Mouse (Mus musculus) E14TG2a.4 (cell line): Measurements from ENCODE around the gene Gm20388.
A peak's percentile ranks its signal among the peaks of the same experiment; 100 is the strongest.
"Not testable (repeated sequence)": the region's sequence is repeated elsewhere in the genome, so short reads cannot be mapped to it uniquely, and the experiment has no call there.

Source experiments
- H3K27me3 ChIP-seq: 2 replicates; pipeline ENCODE4 v1.6.1; 2014; ENCODE audit warnings: low read length, control low read depth; ENCODE audit not compliant: insufficient read depth
- H3K36me3 ChIP-seq: 2 replicates; pipeline ENCODE4 v1.6.1; 2014; ENCODE audit warnings: low read length, control low read depth; ENCODE audit not compliant: insufficient read depth
- H3K4me1 ChIP-seq: replicated peaks from 2 replicates; pipeline ENCODE4 v1.6.1; 2014; ENCODE audit warnings: low read depth, low read length, control low read depth
- H3K4me3 ChIP-seq: replicated peaks from 2 replicates; pipeline ENCODE4 v1.5.1; 2014; ENCODE audit warnings: mild to moderate bottlenecking, low read length
- H3K9me3 ChIP-seq: 2 replicates; pipeline ENCODE4 v1.6.1; 2014; ENCODE audit warnings: low read length, control low read depth
- CTCF ChIP-seq: conservative IDR thresholded peaks from 2 replicates; pipeline ENCODE4 v1.5.1; 2014; ENCODE audit warnings: low read length
- NANOG ChIP-seq: IDR thresholded peaks from 2 replicates; pipeline ENCODE4 v1.6.1; 2014; ENCODE audit warnings: borderline replicate concordance, low read length, mixed read lengths
- POU5F1 ChIP-seq: IDR thresholded peaks from 2 replicates; pipeline ENCODE4 v1.6.1; 2014; ENCODE audit warnings: low read length, borderline replicate concordance

The Gm20388 gene

DNA sequence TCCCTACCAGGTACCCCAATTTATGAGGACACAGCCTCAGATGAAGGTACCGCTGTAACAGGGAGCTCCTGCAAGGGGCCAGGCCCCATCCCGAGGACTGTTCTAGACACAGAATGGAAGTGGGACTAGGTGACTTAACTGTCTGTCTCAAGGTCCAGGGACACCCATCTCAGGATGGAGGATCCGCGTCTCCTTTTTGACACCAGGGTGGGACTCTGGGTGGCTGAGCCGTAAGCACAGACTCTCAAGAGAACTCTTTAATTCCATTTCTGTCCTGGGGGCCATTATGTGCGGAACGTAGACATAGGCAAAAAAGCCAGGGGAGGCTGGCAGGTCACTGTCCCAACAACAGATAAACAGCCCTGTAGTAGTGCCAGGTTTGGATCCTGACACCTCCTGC lies 2411.5 kb downstream of the Gm20388 start:
- H3K4me1 ChIP-seq, result peaks cover 87% of the 10 kb centered on the region
- H3K27me3 ChIP-seq, result no peaks in the 10 kb centered on the region
- no peaks in the 10 kb centered on the region for H3K36me3 ChIP-seq
- no peak for TF ChIP-seq NANOG
- no peak for TF ChIP-seq CTCF
- TF ChIP-seq POU5F1, result no peak
- H3K9me3 ChIP-seq, result no peaks in the 10 kb centered on the region
- H3K4me3 ChIP-seq, result no peak overlapping the region

DNA sequence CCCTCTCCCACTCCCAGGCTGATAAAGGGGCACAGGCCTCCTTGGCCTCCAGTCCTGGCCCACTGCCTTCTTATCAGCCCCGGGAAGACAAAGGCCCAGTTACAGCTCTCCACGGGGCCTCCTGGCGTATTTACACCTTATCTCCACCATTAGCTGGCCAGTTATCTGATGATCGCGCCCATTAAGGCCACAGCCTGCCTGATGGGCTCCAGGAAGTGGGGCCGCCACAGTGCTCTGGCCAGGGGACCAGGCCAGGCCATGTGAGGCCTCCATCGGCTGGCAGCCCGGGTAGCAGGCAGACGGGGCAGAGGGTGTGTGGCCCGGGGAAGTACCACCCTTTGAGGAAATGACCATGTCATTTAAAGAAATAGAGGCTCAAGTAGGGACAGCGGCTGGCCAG lies 2412.2 kb downstream of the Gm20388 start:
- Histone ChIP-seq H3K9me3 (no peaks in the 10 kb centered on the region), H3K4me3 (no peak overlapping the region), H3K36me3 (no peaks in the 10 kb centered on the region), H3K4me1 (peaks cover 81% of the 10 kb centered on the region), H3K27me3 (no peaks in the 10 kb centered on the region)
- no peak for TF ChIP-seq CTCF
- TF ChIP-seq NANOG, result no peak
- TF ChIP-seq POU5F1, result no peak

DNA sequence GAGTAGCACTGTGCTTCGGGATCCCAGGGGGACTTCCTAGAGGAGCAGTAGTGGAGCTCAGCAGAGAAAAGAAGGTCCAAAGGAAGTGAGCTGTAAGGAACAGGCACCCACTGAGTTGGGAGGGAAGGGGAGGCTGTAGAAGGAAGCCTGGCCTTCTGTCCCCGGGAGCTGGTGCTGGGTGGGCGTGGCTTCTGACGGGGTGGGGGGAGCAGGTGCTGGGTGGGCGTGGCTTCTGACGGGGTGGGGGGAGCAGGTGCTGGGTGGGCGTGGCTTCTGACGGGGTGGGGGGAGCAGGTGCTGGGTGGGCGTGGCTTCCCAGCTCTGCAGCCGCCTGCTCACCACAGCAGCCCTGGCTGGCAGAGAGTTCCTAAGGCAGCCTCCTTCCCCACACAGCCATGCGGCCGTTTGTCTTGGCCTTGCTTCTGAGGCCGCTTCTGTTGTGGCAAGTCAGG lies 2413.3 kb downstream of the Gm20388 start:
- Histone ChIP-seq H3K4me1 (peaks cover 69% of the 10 kb centered on the region), H3K4me3 (peak overlapping the region; percentile 51)
- not testable (repeated sequence) for H3K36me3 ChIP-seq, H3K27me3 ChIP-seq, H3K9me3 ChIP-seq

DNA sequence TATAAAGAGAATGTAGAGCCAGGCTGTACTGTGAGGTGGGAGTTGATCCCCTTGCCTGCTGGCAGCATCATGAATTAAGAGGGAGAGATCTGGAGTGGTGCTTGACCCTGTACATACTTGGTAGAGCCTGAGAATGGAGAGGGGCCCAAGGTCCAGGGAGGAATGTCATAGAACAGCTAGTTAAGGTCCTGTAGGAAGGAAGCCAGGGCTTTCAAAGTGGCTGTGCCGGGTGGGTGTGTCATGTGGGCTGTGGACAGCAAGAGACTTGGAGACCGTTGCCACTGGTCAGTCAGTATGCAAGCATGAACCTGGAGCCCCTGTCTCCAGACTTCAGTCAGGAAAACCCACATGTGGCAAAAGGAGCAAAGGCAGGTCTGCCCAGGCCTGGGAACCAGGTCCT lies 2414.6 kb downstream of the Gm20388 start:
- H3K4me1 ChIP-seq, result peaks cover 66% of the 10 kb centered on the region
- H3K9me3 ChIP-seq, result no peaks in the 10 kb centered on the region
- no peaks in the 10 kb centered on the region for H3K36me3 ChIP-seq
- no peak overlapping the region for H3K4me3 ChIP-seq
- H3K27me3 ChIP-seq, result peaks cover 5% of the 10 kb centered on the region; the same call in 1 of the 2 replicates
- no peak for TF ChIP-seq POU5F1
- TF ChIP-seq NANOG, result no peak
- TF ChIP-seq CTCF, result no peak

DNA sequence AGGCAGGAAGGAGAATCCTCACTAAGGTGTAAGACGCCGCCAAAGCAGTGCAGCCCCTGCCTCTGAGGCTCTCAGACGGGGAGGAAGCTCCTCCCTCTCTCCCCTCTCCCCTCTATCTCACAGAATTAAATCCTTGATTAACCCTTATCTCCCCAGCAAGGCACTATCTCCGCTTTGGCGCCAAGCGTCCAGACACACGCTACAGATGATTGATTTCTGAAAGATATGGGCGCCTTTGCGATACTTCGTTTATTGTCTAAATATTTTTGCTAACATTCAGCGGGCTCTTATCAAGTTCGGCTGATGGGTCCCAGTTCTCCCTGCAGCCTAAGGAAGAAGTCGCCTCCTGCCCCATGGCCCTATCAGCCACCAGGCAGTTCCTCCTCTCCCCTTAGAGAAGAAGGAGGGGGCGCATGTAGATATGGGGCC lies 2415.5 kb downstream of the Gm20388 start:
- H3K4me1 ChIP-seq, result peaks cover 59% of the 10 kb centered on the region
- TF ChIP-seq NANOG (no peak), CTCF (no peak), POU5F1 (no peak)
- H3K27me3 ChIP-seq, result peaks cover 8% of the 10 kb centered on the region
- H3K9me3 ChIP-seq, result no peaks in the 10 kb centered on the region
- no peak overlapping the region for H3K4me3 ChIP-seq
- H3K36me3 ChIP-seq, result no peaks in the 10 kb centered on the region

DNA sequence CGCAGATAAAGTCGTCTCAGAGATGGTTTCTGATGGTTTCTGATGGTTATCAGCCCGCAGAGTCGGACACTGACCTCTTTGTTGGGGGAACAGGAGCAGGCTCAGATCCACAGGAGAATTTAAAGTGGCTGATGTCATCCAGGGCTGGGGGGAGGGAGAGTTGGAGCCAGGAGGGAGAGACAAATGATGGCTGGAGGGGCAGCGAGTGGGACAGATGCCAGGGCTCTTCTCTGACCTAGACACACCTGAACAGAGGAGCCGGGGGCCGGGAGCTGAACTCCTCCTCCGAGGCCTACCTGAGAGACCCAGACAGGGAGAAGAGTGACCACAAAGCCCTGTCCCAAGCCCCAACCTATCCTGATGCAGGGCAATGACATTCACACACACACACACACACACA lies 2418.4 kb downstream of the Gm20388 start:
- Histone ChIP-seq H3K4me1 (peaks cover 35% of the 10 kb centered on the region), H3K36me3 (no peaks in the 10 kb centered on the region), H3K27me3 (peaks cover 10% of the 10 kb centered on the region), H3K9me3 (no peaks in the 10 kb centered on the region), H3K4me3 (no peak overlapping the region)
- no peak for TF ChIP-seq CTCF
- TF ChIP-seq POU5F1, result no peak
- TF ChIP-seq NANOG, result no peak

DNA sequence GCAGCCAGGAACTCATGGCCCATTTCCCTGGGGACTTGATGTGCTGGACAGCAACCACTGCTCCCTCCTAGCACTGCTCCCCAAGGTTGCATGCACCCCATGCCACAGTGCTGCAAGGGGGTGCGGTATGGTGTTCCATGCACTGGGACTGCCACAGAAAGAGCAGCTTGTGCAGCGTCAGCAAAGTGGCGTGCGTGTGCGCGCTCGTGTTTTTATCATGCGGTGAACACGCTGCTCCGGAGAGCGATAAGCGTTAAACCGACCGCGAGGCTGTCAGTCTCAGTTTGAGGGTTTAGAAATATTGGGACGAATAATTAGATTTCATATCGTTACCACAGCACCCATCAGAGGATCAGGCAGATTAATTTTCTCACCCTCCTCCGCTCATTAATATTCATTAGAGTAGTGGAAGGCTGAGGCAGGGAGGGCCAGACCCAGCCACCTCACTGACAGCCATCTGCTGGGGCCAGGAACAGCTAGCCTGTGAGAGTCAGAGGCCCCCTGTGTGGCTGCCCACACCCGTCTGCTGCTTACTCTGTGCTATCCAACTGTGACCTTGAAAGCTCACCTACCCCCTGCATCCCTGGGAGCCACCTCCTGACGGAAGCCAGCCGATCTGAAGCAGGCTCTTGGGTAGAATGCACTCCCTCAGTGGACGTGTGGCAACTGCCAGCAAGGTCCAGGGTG lies 2419.1 kb downstream of the Gm20388 start:
- TF ChIP-seq CTCF, result no peak
- no peak for TF ChIP-seq NANOG
- TF ChIP-seq POU5F1, result no peak
- Histone ChIP-seq H3K9me3 (no peaks in the 10 kb centered on the region), H3K27me3 (peaks cover 16% of the 10 kb centered on the region), H3K36me3 (no peaks in the 10 kb centered on the region), H3K4me1 (peaks cover 34% of the 10 kb centered on the region), H3K4me3 (no peak overlapping the region)

DNA sequence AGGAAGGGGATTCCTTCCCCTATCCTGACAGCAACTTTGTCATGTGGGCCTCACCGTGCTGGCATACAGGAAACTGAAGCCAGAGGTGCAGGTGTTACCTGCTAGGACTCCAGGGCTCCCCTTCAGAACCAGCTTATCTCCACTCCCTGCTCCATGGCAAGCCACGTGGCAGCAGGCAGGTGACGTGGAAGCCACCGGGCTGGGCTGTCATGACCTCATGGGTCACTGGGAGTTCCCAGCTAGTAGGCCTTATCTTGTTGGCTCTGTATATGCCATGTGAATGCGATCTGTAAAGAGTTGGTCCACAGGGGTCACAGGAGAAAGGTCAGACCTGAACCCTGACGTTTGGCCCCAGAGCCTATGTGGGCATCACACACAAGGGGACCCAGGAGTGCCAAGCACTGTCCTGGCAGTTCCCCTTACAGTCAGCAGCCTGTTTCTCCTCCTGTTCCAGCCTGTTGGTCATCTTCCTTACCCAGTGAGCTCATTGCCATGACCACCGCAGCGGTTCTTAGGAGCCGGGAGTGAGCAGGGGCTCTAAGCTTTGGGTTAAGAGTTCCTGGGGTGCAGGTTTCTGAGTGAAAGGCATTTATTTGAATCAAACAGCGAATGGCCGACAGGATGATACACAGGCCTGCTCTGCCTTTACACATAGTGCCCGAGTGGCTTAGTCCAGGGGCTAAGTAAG lies 2419.9 kb downstream of the Gm20388 start:
- Histone ChIP-seq H3K4me1 (peaks cover 35% of the 10 kb centered on the region), H3K36me3 (no peaks in the 10 kb centered on the region), H3K27me3 (peaks cover 25% of the 10 kb centered on the region), H3K9me3 (no peaks in the 10 kb centered on the region), H3K4me3 (no peak overlapping the region)
- TF ChIP-seq CTCF (no peak), NANOG (no peak)

DNA sequence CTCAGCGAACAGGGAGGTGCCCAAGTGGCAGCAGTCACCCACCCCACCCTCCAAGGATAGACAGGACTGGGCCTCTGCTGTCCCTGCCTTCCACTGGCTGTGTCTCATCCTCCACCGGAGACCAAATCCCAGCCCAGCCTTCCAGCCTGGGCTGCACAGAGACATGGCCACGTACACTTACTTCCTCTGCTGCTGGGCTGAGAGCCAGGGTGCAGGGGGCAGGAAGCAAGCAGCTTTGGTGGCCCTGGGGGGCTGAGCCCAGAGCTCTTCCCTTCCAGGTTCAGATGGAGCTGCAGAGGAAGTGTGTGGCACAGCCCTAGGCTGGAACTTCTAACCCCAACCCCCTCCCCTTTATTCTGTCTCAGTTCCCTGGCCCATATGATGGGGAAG lies 2420.5 kb downstream of the Gm20388 start:
- peaks cover 32% of the 10 kb centered on the region for H3K4me1 ChIP-seq
- H3K27me3 ChIP-seq, result peaks cover 28% of the 10 kb centered on the region
- no peaks in the 10 kb centered on the region for H3K36me3 ChIP-seq
- H3K4me3 ChIP-seq, result no peak overlapping the region
- no peaks in the 10 kb centered on the region for H3K9me3 ChIP-seq
- no peak for TF ChIP-seq NANOG
- TF ChIP-seq POU5F1, result no peak
- TF ChIP-seq CTCF, result no peak
